Mouse (Mus musculus) CD4-positive, CD25-positive, alpha-beta regulatory T cell, adult 4 months (primary cell): ENCODE measurements around the gene Hnrnpd. TPM values are rescaled to one million over a fixed set of nuclear protein-coding genes. Genes with fewer than 3 reads are reported as not detected.

Experiments used
- ATAC-seq: one replicate; pipeline ENCODE4 v1.8.0; 2017
- polyA plus RNA-seq, 2 experiments: library from polyadenylated mRNA; unstranded; fragments of 100-300 nt; shearing (Covaris generic); gene quantifications; one replicate each; pipeline ENCODE4 v1.2.1; 2017

Hnrnpd gene
- polyA plus RNA-seq, result 10 to 100 TPM; 28.6 to 54.5 TPM

- peak; percentile 85 for ATAC-seq
These were observed at the start of gene Hnrnpd, which contains the start of gene 4930524J08Rik for GRCm38 (mm10) chr5:99978699-99979442. Gene Hnrnpd, minus strand, starts transcription at chr5:99978938. Gene 4930524J08Rik, plus strand, starts transcription at chr5:99979061.

- ATAC-seq, result no peak
These were observed 46.1 kb upstream of the Hnrnpd start for GRCm38 (mm10) chr5:100024868-100025267.

- ATAC-seq, result no peak
These were observed 45.7 kb upstream of the Hnrnpd start for GRCm38 (mm10) chr5:100024403-100024802.

GRCm38 (mm10) chr5:100020089-100020488 lies 41.4 kb upstream of the Hnrnpd start:
- no peak for ATAC-seq

- ATAC-seq, result no peak
These were observed 33.9 kb upstream of the Hnrnpd start for GRCm38 (mm10) chr5:100012599-100012998.

- ATAC-seq, result no peak
These were observed 29.7 kb upstream of the Hnrnpd start for GRCm38 (mm10) chr5:100008485-100008884.

- ATAC-seq, result peak; percentile 47
These were observed 28.3 kb upstream of the Hnrnpd start for GRCm38 (mm10) chr5:100007040-100007375.

- no peak for ATAC-seq
These were observed 27.7 kb upstream of the Hnrnpd start for GRCm38 (mm10) chr5:100006324-100007039.

GRCm38 (mm10) chr5:100005896-100006295 lies 27.2 kb upstream of the Hnrnpd start:
- no peak for ATAC-seq

- no peak for ATAC-seq
These were observed 26.7 kb upstream of the Hnrnpd start for GRCm38 (mm10) chr5:100005431-100005830.

GRCm38 (mm10) chr5:100003895-100004294 lies 25.2 kb upstream of the Hnrnpd start:
- ATAC-seq, result no peak

GRCm38 (mm10) chr5:100000500-100000899 lies 21.8 kb upstream of the Hnrnpd start:
- no peak for ATAC-seq

GRCm38 (mm10) chr5:100000048-100000447 lies 21.3 kb upstream of the Hnrnpd start:
- ATAC-seq, result no peak

GRCm38 (mm10) chr5:99994680-99995079 lies 15.9 kb upstream of the Hnrnpd start:
- no peak for ATAC-seq

- no peak for ATAC-seq
These were observed 15.4 kb upstream of the Hnrnpd start for GRCm38 (mm10) chr5:99994166-99994565.

GRCm38 (mm10) chr5:99983452-99984061 lies 4.8 kb upstream of the Hnrnpd start:
- no peak for ATAC-seq

- peak; percentile 14 for ATAC-seq
These were observed 1.0 kb downstream of the Hnrnpd start for GRCm38 (mm10) chr5:99977516-99978301.

GRCm38 (mm10) chr5:99976334-99976955 lies 2.3 kb downstream of the Hnrnpd start:
- no peak for ATAC-seq

- ATAC-seq, result no peak
These were observed 3.0 kb downstream of the Hnrnpd start for GRCm38 (mm10) chr5:99975776-99976175.

- no peak for ATAC-seq
These were observed 3.7 kb downstream of the Hnrnpd start for GRCm38 (mm10) chr5:99975061-99975460.

GRCm38 (mm10) chr5:99973941-99974340 lies 4.8 kb downstream of the Hnrnpd start:
- ATAC-seq, result peak; percentile 9

GRCm38 (mm10) chr5:99959960-99960359 lies 18.8 kb downstream of the Hnrnpd start:
- ATAC-seq, result no peak
